Mouse (Mus musculus) embryonic facial prominence, embryonic 14.5 days (tissue): ENCODE data around the gene Hrasls5. TPM values are rescaled to one million over a fixed set of nuclear protein-coding genes. Genes with fewer than 3 reads are reported as not detected.
A peak's percentile ranks its signal among the peaks of the same experiment; 100 is the strongest.

Experiments
- ATAC-seq: fragments of 200-750 bp; cut with Nextera tagmentation; 2 replicates; pipeline ENCODE4 v1.8.0; 2017; ENCODE audit warnings: low read depth, moderate number of reproducible peaks, moderate TSS enrichment
- DNase-seq: peaks from one replicate; pipeline ENCODE4 v3.0.0-alpha.2; 2015; ENCODE audit warnings: low spot score
- H3K27ac ChIP-seq: fragments of 300-500 bp; sonication (generic); replicated peaks from 2 replicates; pipeline ENCODE4 v1.5.1; 2014; ENCODE audit warnings: low read depth, mild to moderate bottlenecking, low read length, moderate library complexity
- H3K27me3 ChIP-seq: fragments of 300-500 bp; sonication (generic); replicated peaks from 2 replicates; pipeline ENCODE4 v1.6.1; 2014; ENCODE audit warnings: low read length; ENCODE audit not compliant: control insufficient read depth, insufficient read depth
- H3K36me3 ChIP-seq: fragments of 300-500 bp; sonication (generic); 2 replicates; pipeline ENCODE4 v1.6.1; 2014; ENCODE audit warnings: low read length, mixed read lengths; ENCODE audit not compliant: control insufficient read depth, insufficient read depth
- H3K4me1 ChIP-seq: fragments of 300-500 bp; sonication (generic); 2 replicates; pipeline ENCODE4 v1.6.1; 2014; ENCODE audit warnings: antibody characterized with exemption, low read length; ENCODE audit not compliant: control insufficient read depth, insufficient read depth
- H3K4me2 ChIP-seq: fragments of 300-500 bp; sonication (generic); 2 replicates; pipeline ENCODE4 v1.6.1; 2014; ENCODE audit warnings: low read depth, mild to moderate bottlenecking, low read length, moderate library complexity, mixed read lengths
- H3K4me3 ChIP-seq: fragments of 300-500 bp; sonication (generic); 2 replicates; pipeline ENCODE4 v1.5.1; 2014; ENCODE audit warnings: low read depth, mild to moderate bottlenecking, low read length
- H3K9ac ChIP-seq: fragments of 300-500 bp; sonication (generic); 2 replicates; pipeline ENCODE4 v1.6.1; 2014; ENCODE audit warnings: low read depth, mild to moderate bottlenecking, low read length, moderate library complexity, mixed read lengths
- H3K9me3 ChIP-seq: fragments of 300-500 bp; sonication (generic); 2 replicates; pipeline ENCODE4 v1.6.1; 2016; ENCODE audit warnings: low read length; ENCODE audit not compliant: control insufficient read depth
- WGBS: fragments of 180-500 bp; shearing (Covaris S2); extraction: QIAGEN DNeasy Blood & Tissue Kit; methylation state at CpG from one replicate; pipeline ENCODE4 v1.1.7; 2014; 5-methylcytosine and 5-hydroxymethylcytosine counted together
- polyA plus RNA-seq: library from polyadenylated mRNA; unstranded; fragments of >200 nt; fragmentation: Nextera tagmentation; extraction: Ambion mirVana; gene quantifications from 2 replicates; pipeline ENCODE4 v1.2.1, GENCODE M21; 2014

Hrasls5 gene
- polyA plus RNA-seq, 1 experiment from 2014 or later = 0.38 TPM

DNA sequence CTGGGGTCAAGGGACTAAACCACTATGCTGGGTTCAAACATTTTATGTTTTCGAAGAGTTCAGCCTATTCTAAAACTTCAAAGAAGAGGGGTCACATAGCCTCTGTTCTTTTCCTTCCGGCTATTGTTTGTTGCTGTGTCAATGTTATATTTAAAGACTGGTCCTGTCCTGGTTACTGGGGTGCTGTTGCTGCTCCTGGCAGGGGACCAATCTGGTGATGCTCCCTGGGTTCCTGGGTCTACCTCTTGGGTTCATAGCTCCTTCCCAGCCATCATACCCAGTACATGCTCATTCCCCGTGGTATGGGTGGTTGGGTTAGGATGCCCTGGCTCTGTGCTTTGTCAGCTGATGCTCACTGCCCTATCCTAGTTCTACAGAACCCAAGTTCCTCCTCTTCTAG is 34.6 kb upstream of the Hrasls5 start:
- Histone ChIP-seq H3K27me3 (no peaks in the 10 kb centered on the region), H3K4me3 (no peak overlapping the region), H3K9ac (no peak overlapping the region), H3K4me2 (no peak overlapping the region), H3K9me3 (no peaks in the 10 kb centered on the region), H3K36me3 (no peaks in the 10 kb centered on the region), H3K27ac (no peak overlapping the region), H3K4me1 (no peaks in the 10 kb centered on the region)
- ATAC-seq (no peak), DNase-seq (no peak)
- whole genome bisulfite sequencing = 90% methylated on average over 3 of the region's 3 CpGs

DNA sequence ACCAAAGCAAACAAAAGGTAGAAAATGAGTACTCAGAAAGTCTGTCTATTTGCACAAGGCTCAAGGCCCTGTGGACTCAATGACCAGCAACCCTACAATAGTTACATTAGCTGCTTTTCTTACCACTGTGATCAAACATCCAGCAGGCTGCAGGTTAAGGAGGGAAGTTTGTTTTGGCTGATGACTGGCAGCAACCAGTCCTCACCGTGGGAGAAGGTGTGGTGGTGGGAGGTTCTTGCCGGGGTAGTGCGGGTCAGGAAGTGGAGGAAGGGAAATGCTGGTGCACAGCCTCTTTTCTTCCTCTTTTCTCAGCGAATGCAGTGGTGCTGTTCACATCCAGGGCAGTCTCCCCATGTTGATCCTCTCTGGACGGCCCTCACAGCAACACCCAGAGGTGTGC is 31.3 kb upstream of the Hrasls5 start:
- Histone ChIP-seq H3K4me2 (no peak overlapping the region), H3K9me3 (no peaks in the 10 kb centered on the region), H3K27ac (no peak overlapping the region), H3K27me3 (no peaks in the 10 kb centered on the region), H3K4me3 (no peak overlapping the region), H3K36me3 (no peaks in the 10 kb centered on the region), H3K9ac (no peak overlapping the region), H3K4me1 (peaks cover 7% of the 10 kb centered on the region; the same call in 1 of the 2 replicates)
- 50% methylated on average over 5 of the region's 5 CpGs for WGBS
- ATAC-seq = no peak
- DNase-seq = no peak

DNA sequence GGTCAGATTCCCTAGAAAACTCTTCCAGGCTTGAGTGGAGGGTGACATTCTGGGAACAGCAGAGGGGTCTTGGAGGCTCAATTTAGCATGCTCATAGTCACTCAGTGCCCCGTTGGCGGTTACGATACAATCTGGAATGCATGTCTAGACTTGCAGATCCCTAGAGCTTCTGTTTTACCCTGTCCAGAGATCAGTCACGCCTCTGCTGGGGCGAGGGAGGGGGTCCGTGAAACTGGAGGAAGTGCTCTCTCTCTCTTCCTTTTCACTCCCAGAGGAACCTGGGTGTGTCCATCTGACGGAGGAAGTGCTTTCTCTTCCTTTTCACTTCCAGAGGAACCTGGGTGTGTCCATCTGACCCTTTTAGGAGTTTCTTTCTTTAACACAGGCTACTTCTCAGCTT is 29.2 kb upstream of the Hrasls5 start:
- peak; percentile 56 for DNase-seq
- H3K9ac ChIP-seq = no peak overlapping the region
- 45% methylated on average over 7 of the region's 7 CpGs for WGBS

DNA sequence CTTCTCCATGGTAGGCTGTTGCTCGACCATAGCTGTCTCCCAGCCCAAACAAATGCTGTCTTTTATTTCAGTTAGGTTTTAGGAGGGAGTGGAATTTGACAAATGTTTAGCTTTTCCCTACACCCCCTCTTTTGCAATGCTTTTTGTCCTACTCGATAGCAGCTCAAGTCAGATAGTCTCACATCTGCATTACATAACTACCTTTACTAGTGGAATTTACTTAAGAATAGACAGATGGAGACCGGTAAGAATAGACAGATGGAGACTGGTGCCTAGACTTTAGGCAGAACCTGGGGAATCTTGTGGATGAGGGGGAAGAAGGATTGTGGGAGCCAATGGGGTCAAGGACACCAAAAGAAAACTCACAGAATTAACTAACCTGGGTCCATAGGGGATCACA is 28.7 kb upstream of the Hrasls5 start:
- ATAC-seq = no peak
- Histone ChIP-seq H3K4me3 (no peak overlapping the region), H3K9me3 (no peaks in the 10 kb centered on the region), H3K9ac (no peak overlapping the region), H3K4me1 (peaks cover 7% of the 10 kb centered on the region; the same call in 1 of the 2 replicates), H3K27me3 (no peaks in the 10 kb centered on the region), H3K4me2 (no peak overlapping the region), H3K27ac (no peak overlapping the region), H3K36me3 (no peaks in the 10 kb centered on the region)
- 61% methylated on average over 3 of the region's 3 CpGs for WGBS
- DNase-seq = no peak

More for the DNA sequence above, 29.2 kb upstream of the Hrasls5 start:
- peaks cover 7% of the 10 kb centered on the region; the same call in 1 of the 2 replicates for H3K4me1 ChIP-seq
- no peaks in the 10 kb centered on the region for H3K9me3 ChIP-seq
- H3K4me3 ChIP-seq = no peak overlapping the region
- no peak overlapping the region for H3K27ac ChIP-seq
- no peaks in the 10 kb centered on the region for H3K27me3 ChIP-seq
- peak; percentile 33; the same call in 1 of the 2 replicates for ATAC-seq
- H3K36me3 ChIP-seq = no peaks in the 10 kb centered on the region
- H3K4me2 ChIP-seq = no peak overlapping the region

DNA sequence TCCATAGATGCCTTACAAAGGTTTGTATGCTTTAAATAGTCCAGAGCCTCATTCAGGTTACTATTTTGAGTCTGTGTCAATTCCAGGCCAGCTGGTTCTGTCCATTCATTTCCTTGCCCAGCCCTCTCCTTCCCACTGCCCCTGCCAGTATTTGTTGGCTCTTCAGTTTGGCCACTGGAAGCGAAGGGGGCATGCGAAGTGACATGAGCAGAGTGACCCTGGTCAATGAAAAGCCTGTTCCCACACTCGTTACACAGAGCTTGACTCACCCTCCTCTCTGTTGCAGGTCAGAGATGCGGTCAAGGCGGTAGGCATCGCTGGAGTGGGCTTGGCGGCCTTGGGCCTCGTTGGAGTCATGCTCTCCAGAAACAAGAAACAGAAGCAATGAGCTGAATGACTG is 27.1 kb upstream of the Hrasls5 start:
- no peak for ATAC-seq

DNA sequence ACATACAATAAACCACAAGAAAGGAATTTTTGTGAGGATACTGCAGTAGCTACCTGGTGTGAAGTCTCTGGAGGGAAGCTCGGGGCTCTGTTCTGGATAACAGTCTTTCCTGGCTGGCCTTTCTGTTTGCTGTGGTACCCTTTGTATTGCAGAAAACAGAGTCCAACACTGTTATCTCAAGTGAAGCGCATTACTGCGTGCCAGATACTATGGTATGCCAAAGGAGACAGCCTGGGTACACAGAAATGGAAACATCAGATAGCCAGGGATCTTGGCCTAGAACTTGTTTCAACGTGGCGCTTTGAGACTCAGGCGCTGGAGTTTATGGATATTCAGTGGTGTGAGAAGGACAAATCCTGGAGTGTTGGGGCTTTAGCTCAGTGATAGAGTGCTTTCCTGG is 26.6 kb upstream of the Hrasls5 start:
- Histone ChIP-seq H3K9me3 (no peaks in the 10 kb centered on the region), H3K36me3 (no peaks in the 10 kb centered on the region), H3K27ac (no peak overlapping the region), H3K4me2 (no peak overlapping the region), H3K27me3 (no peaks in the 10 kb centered on the region), H3K9ac (no peak overlapping the region), H3K4me1 (peaks cover 7% of the 10 kb centered on the region; the same call in 1 of the 2 replicates), H3K4me3 (no peak overlapping the region)
- ATAC-seq (no peak), DNase-seq (no peak)
- 96% methylated on average over 6 of the region's 6 CpGs for WGBS

More for the DNA sequence above, 27.1 kb upstream of the Hrasls5 start:
- no peak overlapping the region for H3K27ac ChIP-seq
- H3K9me3 ChIP-seq = no peaks in the 10 kb centered on the region
- no peak overlapping the region for H3K4me3 ChIP-seq
- no peaks in the 10 kb centered on the region for H3K27me3 ChIP-seq
- H3K9ac ChIP-seq = no peak overlapping the region
- no peak overlapping the region for H3K4me2 ChIP-seq
- peaks cover 7% of the 10 kb centered on the region; the same call in 1 of the 2 replicates for H3K4me1 ChIP-seq
- no peaks in the 10 kb centered on the region for H3K36me3 ChIP-seq
- DNase-seq = no peak
- 84% methylated on average over 8 of the region's 8 CpGs for WGBS

DNA sequence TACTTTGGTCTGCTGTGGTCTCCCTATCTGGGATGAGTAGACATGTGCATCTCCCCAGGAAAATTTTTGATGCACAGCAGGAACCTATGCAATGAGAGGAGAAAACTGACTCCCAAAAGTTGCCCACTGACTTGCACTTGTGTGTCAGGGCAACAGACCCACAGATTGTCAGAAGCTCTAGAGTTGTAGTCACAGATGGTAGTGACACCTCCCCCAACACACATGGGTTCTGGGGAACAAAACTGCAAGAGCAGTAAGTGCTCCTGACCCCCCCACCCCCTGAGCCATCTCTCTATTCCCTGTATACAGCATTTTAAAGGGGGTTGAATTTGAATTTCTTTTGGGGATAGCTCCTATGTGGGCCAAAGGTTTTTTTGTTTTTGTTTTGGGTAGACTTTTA is 21.5 kb upstream of the Hrasls5 start:
- Histone ChIP-seq H3K9me3 (no peaks in the 10 kb centered on the region), H3K27me3 (no peaks in the 10 kb centered on the region), H3K4me2 (no peak overlapping the region), H3K27ac (no peak overlapping the region), H3K4me3 (no peak overlapping the region), H3K36me3 (no peaks in the 10 kb centered on the region), H3K9ac (no peak overlapping the region), H3K4me1 (no peaks in the 10 kb centered on the region)
- DNase-seq (no peak), ATAC-seq (no peak)

DNA sequence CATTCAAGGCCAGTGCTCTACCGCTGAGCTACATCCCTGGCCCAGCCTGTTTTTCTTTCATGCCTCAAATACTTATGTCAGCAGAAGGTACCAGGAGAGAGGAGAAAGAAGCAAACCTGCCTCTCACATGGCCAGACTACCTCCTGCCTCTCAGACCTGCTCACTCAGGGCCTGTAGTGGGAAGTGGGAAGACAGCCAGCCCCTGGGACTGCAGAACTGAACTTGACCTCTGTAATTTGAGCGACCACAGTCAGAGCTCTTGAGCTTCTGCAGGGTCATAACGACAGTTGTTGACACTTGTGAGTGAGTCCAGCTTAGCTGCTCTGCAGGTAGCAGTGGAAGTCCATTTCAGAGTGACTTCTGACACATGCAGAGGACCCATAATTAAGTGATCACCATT is 20.3 kb upstream of the Hrasls5 start:
- WGBS = 29% methylated on average over 3 of the region's 3 CpGs
- ATAC-seq = no peak

DNA sequence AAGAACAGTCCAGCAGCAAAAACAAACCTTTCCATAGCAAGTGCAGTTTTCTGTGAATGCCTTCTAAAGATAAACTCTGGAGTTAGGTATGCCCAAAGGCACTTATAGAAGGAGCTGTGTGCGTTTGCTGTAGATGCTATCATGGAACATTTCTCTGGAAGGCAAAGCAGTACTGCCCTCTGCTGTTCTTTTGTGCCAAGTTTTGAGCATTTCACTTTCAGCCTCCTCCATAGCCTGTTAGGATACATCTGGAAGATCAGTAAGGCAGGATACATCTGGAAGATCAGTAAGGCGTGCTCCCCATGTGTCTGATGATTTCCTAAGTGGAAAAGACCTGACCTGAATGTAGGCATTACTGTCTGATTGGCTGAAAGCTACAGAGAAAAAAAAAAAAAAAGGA is 16.8 kb upstream of the Hrasls5 start:
- H3K9me3 ChIP-seq = no peaks in the 10 kb centered on the region
- 7% methylated on average over 2 of the region's 2 CpGs for WGBS
- DNase-seq = peak; percentile 81
- H3K27ac ChIP-seq = no peak overlapping the region
- no peak overlapping the region for H3K9ac ChIP-seq
- no peaks in the 10 kb centered on the region for H3K27me3 ChIP-seq
- no peaks in the 10 kb centered on the region for H3K36me3 ChIP-seq
- no peak overlapping the region for H3K4me3 ChIP-seq
- no peaks in the 10 kb centered on the region for H3K4me1 ChIP-seq
- no peak overlapping the region for H3K4me2 ChIP-seq
- no peak for ATAC-seq

More for the DNA sequence above, 20.3 kb upstream of the Hrasls5 start:
- no peaks in the 10 kb centered on the region for H3K4me1 ChIP-seq
- H3K36me3 ChIP-seq = no peaks in the 10 kb centered on the region
- no peak overlapping the region for H3K27ac ChIP-seq
- no peaks in the 10 kb centered on the region for H3K9me3 ChIP-seq
- no peak overlapping the region for H3K4me2 ChIP-seq
- H3K27me3 ChIP-seq = no peaks in the 10 kb centered on the region
- no peak for DNase-seq
- no peak overlapping the region for H3K9ac ChIP-seq
- H3K4me3 ChIP-seq = no peak overlapping the region
